Mouse (Mus musculus) cerebellum, adult 11-12 months (tissue): ENCODE measurements around the gene Pdyn.
A peak's percentile ranks its signal among the peaks of the same experiment; 100 is the strongest.

Experiments used
- DNase-seq: peaks from one replicate; pipeline ENCODE4 v3.0.0; 2022

Pdyn gene

GRCm38 (mm10) chr2:129699484-129700158 lies at the start of gene Pdyn:
Pdyn (minus strand) TSS chr2:129699844.
- DNase-seq, result no peak

GRCm38 (mm10) chr2:129742016-129742415 lies 42.4 kb upstream of the Pdyn start:
- DNase-seq, result no peak

- DNase-seq, result no peak
Measured at GRCm38 (mm10) chr2:129740515-129740914, 40.9 kb upstream of the Pdyn start.

GRCm38 (mm10) chr2:129734031-129734430 lies 34.4 kb upstream of the Pdyn start:
- DNase-seq, result no peak

GRCm38 (mm10) chr2:129729681-129730080 lies 30.0 kb upstream of the Pdyn start:
- DNase-seq, result no peak

GRCm38 (mm10) chr2:129715671-129716070 lies 16.0 kb upstream of the Pdyn start:
- no peak for DNase-seq

- DNase-seq, result no peak
Measured at GRCm38 (mm10) chr2:129713026-129713544, 13.4 kb upstream of the Pdyn start.

GRCm38 (mm10) chr2:129696059-129696458 lies 3.6 kb downstream of the Pdyn start:
- DNase-seq, result peak; percentile 33

- DNase-seq, result no peak
Measured at GRCm38 (mm10) chr2:129694303-129694702, 5.3 kb downstream of the Pdyn start.

GRCm38 (mm10) chr2:129692694-129693093 lies 7.0 kb downstream of the Pdyn start:
- DNase-seq, result no peak

- DNase-seq, result no peak
Measured at GRCm38 (mm10) chr2:129689694-129690093, 9.9 kb downstream of the Pdyn start.

- DNase-seq, result no peak
Measured at GRCm38 (mm10) chr2:129688036-129688625, 11.5 kb downstream of the Pdyn start.

GRCm38 (mm10) chr2:129686908-129687307 lies 12.7 kb downstream of the Pdyn start:
- no peak for DNase-seq

- no peak for DNase-seq
Measured at GRCm38 (mm10) chr2:129684014-129684413, 15.6 kb downstream of the Pdyn start.

GRCm38 (mm10) chr2:129680236-129680635 lies 19.4 kb downstream of the Pdyn start:
- DNase-seq, result no peak

- no peak for DNase-seq
Measured at GRCm38 (mm10) chr2:129679066-129679465, 20.6 kb downstream of the Pdyn start.

GRCm38 (mm10) chr2:129677664-129678063 lies 22.0 kb downstream of the Pdyn start:
- DNase-seq, result no peak

GRCm38 (mm10) chr2:129674935-129675634 lies 24.6 kb downstream of the Pdyn start:
- peak; percentile 73 for DNase-seq

- no peak for DNase-seq
Measured at GRCm38 (mm10) chr2:129671911-129672310, 27.7 kb downstream of the Pdyn start.

- DNase-seq, result no peak
Measured at GRCm38 (mm10) chr2:129662484-129662883, 37.2 kb downstream of the Pdyn start.

- peak; percentile 41 for DNase-seq
Measured at GRCm38 (mm10) chr2:129660020-129660419, 39.6 kb downstream of the Pdyn start.

- DNase-seq, result no peak
Measured at GRCm38 (mm10) chr2:129658796-129659195, 40.8 kb downstream of the Pdyn start.

- no peak for DNase-seq
Measured at GRCm38 (mm10) chr2:129655033-129655432, 44.6 kb downstream of the Pdyn start.
